Mouse (Mus musculus) frontal cortex, postnatal 14 days (tissue): ENCODE results near the gene Ndufa8.

ENCODE experiments used
- DNase-seq, 2 experiments: peaks; one replicate each; pipeline ENCODE4 v3.0.0; 2022; ENCODE audit warnings: low spot score in 2 of 2

Ndufa8 gene

GRCm38 (mm10) chr2:36048164-36048563 is 1.0 kb downstream of the Ndufa8 start:
- no peak for DNase-seq

GRCm38 (mm10) chr2:36040872-36041271 is 8.3 kb downstream of the Ndufa8 start:
- DNase-seq = no peak

- DNase-seq = no peak
These were observed 9.8 kb downstream of the Ndufa8 start for GRCm38 (mm10) chr2:36039297-36039985.

GRCm38 (mm10) chr2:36035413-36036081 is 13.7 kb downstream of the Ndufa8 start:
- DNase-seq = no peak

GRCm38 (mm10) chr2:36034898-36035297 is 14.3 kb downstream of the Ndufa8 start:
- no peak for DNase-seq

- DNase-seq = no peak
These were observed 15.2 kb downstream of the Ndufa8 start for GRCm38 (mm10) chr2:36033966-36034365.

- no peak for DNase-seq
These were observed 16.3 kb downstream of the Ndufa8 start for GRCm38 (mm10) chr2:36032884-36033283.

- no peak for DNase-seq
These were observed 25.9 kb downstream of the Ndufa8 start for GRCm38 (mm10) chr2:36023291-36023690.

- peak; percentile 60 to 76 for DNase-seq
These were observed 27.6 kb downstream of the Ndufa8 start for GRCm38 (mm10) chr2:36021385-36022159.

- no peak for DNase-seq
These were observed 36.2 kb downstream of the Ndufa8 start for GRCm38 (mm10) chr2:36013010-36013409.

- DNase-seq = peak in 1 of 2 experiments; percentile 43
These were observed 37.8 kb downstream of the Ndufa8 start for GRCm38 (mm10) chr2:36011331-36011825.

GRCm38 (mm10) chr2:36010579-36010978 is 38.6 kb downstream of the Ndufa8 start:
- DNase-seq = no peak

GRCm38 (mm10) chr2:36009386-36009785 is 39.8 kb downstream of the Ndufa8 start:
- peak in 1 of 2 experiments; percentile 49 for DNase-seq

GRCm38 (mm10) chr2:36008071-36008470 is 41.1 kb downstream of the Ndufa8 start:
- peak in 1 of 2 experiments; percentile 48 for DNase-seq

- no peak for DNase-seq
These were observed 47.0 kb downstream of the Ndufa8 start for GRCm38 (mm10) chr2:36002188-36002587.

- DNase-seq = no peak
These were observed 48.8 kb downstream of the Ndufa8 start for GRCm38 (mm10) chr2:36000390-36000789.

- no peak for DNase-seq
These were observed 50.0 kb downstream of the Ndufa8 start for GRCm38 (mm10) chr2:35999212-35999611.

- DNase-seq = no peak
These were observed 50.8 kb downstream of the Ndufa8 start for GRCm38 (mm10) chr2:35998416-35998815.

- DNase-seq = no peak
These were observed 52.5 kb downstream of the Ndufa8 start for GRCm38 (mm10) chr2:35996753-35997152.

GRCm38 (mm10) chr2:35994303-35994702 is 54.9 kb downstream of the Ndufa8 start:
- no peak for DNase-seq

GRCm38 (mm10) chr2:35993481-35993880 is 55.7 kb downstream of the Ndufa8 start:
- DNase-seq = no peak

GRCm38 (mm10) chr2:35992259-35992658 is 56.9 kb downstream of the Ndufa8 start:
- DNase-seq = no peak
